Mouse (Mus musculus) urinary bladder, postnatal 14 days (tissue): ENCODE measurements around the gene Brip1.

Experiments used
- DNase-seq: peaks from one replicate; pipeline ENCODE4 v3.0.0; 2021; ENCODE audit warnings: low spot score

Brip1 gene

DNA sequence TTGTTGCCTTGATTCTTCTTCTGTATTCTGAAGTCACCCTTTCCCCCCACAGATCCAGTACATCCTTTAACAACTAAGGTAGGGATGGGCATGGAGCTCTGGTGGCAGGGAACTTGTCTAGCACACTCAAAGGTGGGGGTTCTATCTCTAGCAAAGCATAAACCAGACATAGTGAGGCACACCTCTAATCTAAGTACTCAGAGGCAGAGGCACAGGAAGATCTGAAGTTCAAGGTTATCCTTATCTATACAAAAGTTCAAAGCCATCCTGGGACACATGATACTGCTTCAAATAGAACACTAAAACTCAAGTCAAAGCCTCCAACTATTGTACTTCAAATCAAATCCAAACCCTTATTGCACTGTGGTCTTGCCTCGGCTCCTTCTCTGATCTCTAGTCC, 85.0 kb downstream of the Brip1 start:
- DNase-seq: no peak

DNA sequence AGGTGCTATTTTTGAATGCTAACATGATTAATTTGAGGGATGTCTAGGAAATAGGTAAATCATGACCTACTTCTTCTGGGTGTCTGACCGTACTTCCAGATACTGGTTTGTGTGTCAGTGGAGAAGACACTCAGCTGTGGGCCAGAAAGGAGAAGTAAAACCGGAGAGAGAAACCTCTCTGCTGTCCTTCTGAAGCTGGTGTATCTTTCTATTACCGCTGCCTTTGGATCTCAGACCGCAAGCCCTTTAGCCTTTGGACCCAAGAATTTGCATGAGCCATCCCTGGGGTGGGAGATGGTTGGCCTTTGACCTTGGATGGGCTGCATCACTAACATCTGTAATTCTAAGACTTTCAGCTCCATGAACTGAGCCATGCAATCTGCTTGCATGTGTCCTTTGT, 93.7 kb downstream of the Brip1 start:
- no peak for DNase-seq

DNA sequence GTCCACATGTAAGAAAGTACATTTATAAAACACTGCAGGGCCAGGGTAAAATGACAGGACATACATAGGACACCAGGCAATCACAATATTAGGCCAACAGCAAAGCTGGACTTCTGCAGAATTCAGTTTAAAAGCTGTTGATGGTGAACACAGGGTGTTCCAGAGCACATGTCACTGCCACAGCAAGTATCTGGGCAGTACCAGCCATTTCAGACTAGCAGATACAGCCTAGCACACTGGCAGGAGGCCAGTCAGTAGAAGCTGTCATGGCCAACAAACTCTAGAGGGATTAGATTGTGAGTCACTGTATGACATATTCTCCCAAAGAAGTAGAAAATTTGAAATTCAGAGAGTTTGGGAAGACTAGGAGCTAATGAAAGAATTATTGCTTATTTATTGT, 94.4 kb downstream of the Brip1 start:
- no peak for DNase-seq

GRCm38 (mm10) chr11:86101191-86101590, 99.8 kb downstream of the Brip1 start:
- no peak for DNase-seq

DNA sequence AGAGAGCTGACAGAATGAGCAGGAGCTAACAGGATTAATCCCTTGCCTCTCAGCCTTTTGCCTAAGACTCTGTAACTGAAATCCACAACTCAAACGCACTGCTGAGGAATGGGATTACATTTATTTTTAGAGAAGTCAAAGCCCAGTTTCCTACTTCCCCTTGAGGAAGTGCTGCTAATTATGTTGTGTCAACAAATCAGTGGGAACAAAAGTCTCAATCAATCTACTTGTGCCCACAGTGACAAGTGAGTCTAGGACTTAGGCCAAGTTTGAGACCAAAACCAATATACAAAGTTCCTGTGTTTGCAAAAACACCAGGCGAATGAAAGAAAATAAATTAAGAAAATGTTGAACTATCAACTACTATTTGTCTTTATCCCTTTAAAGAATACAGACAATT, 101.7 kb downstream of the Brip1 start:
- no peak for DNase-seq

DNA sequence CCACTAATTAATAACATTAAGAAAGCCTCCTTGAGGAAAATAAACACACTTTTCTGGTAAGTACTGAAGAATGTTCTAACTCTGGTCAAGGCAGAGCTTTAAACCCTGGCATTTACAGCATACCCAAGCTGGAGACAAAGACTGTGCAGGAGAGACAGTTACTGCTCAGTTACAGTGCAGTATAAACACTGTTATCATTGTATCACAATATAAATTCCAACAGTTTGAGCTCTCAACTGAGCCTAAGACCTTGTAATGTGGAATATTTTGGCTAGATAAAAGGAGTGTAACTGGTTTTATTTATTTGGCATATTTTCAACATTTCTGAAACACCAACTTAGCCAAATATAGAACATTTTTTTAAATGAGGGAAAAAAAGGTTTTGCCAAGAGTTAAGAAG, 112.2 kb downstream of the Brip1 start:
- DNase-seq: no peak

GRCm38 (mm10) chr11:86084522-86084921, 116.5 kb downstream of the Brip1 start:
- DNase-seq: no peak

DNA sequence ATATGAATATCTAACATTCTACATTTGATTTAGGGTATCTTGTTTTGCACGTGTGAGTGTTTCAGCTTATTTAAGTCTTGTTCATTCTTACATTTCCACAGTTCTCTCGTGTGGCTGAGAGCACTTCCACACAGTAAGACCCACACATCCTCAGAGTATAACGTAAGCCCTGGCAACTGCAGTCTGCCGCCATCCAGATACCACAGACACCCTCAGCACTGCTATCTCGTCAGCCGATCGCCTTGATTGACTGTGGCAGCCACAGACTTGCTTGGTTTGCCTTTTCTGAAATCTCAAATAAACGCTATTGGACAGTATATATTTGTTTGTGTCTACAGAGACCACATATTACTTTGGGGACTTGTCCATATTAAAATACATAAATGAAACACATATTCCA, 123.0 kb downstream of the Brip1 start:
- DNase-seq: no peak

DNA sequence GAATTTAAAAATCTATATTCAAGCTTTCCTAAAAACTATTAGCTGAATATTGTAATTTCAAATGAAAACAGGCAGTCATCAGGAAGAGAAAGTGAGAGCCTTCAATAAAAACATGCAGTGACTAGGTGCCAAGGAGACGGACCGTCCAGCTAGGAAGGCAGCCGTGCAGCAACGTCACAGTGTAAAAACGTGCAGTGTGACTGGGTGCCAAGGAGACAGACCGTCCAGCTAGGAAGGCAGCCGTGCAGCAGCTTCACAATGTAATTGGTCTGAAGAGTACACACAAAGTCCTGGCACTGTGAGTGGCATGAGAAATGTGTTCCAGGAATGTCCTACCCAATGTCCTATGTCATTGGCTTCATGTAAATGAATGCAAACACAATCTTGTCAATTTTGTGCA, 124.0 kb downstream of the Brip1 start:
- DNase-seq: no peak

- DNase-seq: no peak
Measured at GRCm38 (mm10) chr11:86076403-86076802, 124.6 kb downstream of the Brip1 start.

DNA sequence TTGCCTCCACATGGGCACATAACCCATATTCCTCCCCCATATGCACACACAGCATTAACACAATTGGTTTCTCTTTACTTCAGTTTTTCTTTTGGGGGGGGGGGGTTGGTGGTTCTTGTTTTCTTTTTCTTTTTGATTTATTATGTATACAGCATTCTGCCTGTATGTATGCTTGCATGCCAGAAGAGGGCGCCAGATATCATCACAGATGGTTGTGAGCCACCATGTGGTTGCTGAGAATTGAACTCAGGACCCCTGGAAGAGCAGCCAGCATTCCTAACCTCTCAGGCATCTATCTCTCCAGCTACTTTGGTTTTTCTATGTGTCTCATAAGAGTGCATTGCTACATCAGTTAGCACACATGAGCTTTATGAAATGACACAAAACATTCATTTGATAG, 125.6 kb downstream of the Brip1 start:
- no peak for DNase-seq

DNA sequence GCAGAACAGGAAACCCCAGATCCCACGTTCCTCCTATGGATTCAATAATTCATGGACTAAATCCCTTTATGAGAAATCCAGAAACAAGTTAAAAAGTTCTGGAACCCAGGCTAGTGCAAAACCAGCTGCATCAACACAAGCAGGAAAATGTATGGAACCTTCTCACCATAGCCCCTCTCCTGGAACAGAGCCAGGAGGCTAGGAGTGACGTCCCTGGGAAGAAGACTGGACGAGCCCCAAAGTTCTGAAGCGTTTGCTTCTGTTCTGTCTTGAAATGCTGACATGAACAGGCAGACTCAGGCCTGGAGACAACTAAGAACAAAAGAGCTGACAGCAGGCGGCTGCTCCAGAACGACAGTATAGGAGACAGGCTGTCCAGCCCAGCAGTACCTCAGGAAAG, 132.3 kb downstream of the Brip1 start:
- DNase-seq: no peak

GRCm38 (mm10) chr11:86067154-86067553, 133.8 kb downstream of the Brip1 start:
- no peak for DNase-seq

GRCm38 (mm10) chr11:86064881-86065280, 136.1 kb downstream of the Brip1 start:
- no peak for DNase-seq

DNA sequence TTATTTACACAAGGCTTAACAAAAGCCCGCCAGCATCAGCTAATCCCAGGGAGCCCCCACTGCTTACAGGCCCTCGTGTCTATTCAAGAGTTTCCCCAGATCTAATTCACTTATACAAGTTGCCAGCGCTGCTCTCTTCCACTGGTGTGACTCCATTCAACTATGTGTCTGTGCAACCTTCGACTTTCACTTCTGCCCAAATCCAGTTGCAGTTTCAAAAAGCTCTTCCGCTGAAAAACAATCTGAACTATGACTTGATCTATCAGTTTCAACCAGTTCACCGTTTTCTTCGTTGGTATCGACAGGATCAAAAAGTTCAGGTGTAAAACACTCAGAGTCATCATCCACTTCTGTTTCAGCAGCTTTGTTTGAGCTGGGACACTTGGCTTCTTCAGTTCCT, 139.8 kb downstream of the Brip1 start:
- DNase-seq: no peak

- DNase-seq: no peak
Measured at GRCm38 (mm10) chr11:86059123-86059522, 141.9 kb downstream of the Brip1 start.

DNA sequence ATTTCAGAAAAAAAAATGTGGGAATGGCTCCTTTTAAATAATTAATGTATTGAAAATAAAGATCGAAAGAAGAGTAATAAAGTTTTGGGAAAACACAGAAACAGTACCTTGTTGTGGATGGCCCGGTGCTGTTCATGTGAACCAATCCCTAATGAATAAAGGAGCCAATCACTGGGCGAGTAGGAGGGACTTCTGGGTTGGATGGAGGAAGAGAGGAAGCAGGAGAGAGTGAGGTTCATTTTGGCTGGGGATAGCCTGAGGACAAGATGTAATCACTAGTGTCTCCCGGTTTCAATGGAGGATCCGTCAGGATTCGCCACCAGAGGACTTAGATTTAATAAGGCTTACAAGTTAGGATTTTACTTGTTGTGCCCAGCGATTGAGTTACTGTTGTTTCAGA, 145.2 kb downstream of the Brip1 start:
- DNase-seq: no peak

- no peak for DNase-seq
Measured at GRCm38 (mm10) chr11:86051383-86051782, 149.6 kb downstream of the Brip1 start.

GRCm38 (mm10) chr11:86050430-86051280, 150.3 kb downstream of the Brip1 start:
- peak; percentile 20 for DNase-seq

- no peak for DNase-seq
Measured at GRCm38 (mm10) chr11:86039994-86040393, 161.0 kb downstream of the Brip1 start.

GRCm38 (mm10) chr11:86039355-86039754, 161.6 kb downstream of the Brip1 start:
- DNase-seq: no peak

GRCm38 (mm10) chr11:86038701-86039100, 162.3 kb downstream of the Brip1 start:
- DNase-seq: no peak

DNA sequence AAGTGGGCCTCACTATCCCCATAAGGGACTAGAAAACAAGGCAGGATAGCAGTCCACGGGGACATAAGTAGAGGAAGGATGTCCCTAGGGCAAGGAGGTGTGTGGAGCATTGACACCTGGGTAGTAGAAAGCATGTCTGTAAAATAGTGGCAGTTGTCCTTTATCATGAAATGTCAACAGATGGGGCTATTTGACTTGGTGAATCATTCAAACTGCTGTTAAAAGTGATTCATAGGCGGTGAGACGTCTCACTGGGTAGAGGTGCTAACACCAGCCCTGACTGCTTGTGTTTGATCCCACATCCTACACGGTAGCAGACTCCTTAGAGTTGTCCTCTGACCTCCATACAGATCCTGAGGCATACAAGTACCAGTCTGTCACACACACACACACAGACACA, 168.1 kb downstream of the Brip1 start:
- DNase-seq: no peak

DNA sequence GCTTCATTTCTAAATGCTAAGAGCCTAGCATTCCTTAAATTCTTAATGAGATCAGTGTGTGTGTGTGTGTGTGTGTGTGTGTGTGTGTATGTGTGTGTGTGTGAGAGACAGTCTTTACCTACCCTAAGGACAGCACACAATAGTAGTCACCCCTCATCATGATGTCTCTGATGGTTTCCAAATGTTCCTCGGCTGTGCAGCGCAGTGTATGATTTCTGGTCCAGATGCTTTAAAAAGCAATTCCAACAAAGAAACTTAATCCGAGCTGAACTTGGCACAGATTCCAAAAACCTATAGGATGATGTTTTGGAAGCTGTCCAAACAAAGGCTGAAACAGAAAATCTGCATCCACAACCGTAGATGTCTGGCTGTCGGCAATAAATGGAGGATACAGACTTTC, 173.0 kb downstream of the Brip1 start:
- DNase-seq: no peak
